Mouse (Mus musculus) B cell, adult 2 months (primary cell): ENCODE measurements at regions not wholly inside any gene's neighbourhood (a gene's known extent, or its start where the extent isn't known, plus 50 kb on each side); places are given as distances from the start of the nearest gene placed in this dataset.
A peak's percentile ranks its signal among the peaks of the same experiment; 100 is the strongest.

ENCODE experiments used
- DNase-seq, 2 experiments: peaks; one replicate each; pipeline ENCODE4 v3.0.0; 2022

- DNase-seq = peak; percentile 24 to 40
Measured at GRCm38 (mm10) chr10:8973934-8974333, 88.1 kb upstream of the Sash1 start.

GRCm38 (mm10) chr10:8972789-8973551 is 87.1 kb upstream of the Sash1 start:
- no peak for DNase-seq

- DNase-seq = no peak
Measured at GRCm38 (mm10) chr10:8970807-8971206, 84.9 kb upstream of the Sash1 start.

GRCm38 (mm10) chr10:8969586-8969985 is 83.7 kb upstream of the Sash1 start:
- DNase-seq = no peak

GRCm38 (mm10) chr10:8969016-8969415 is 83.1 kb upstream of the Sash1 start:
- no peak for DNase-seq

GRCm38 (mm10) chr10:8968276-8968923 is 82.5 kb upstream of the Sash1 start:
- no peak for DNase-seq

GRCm38 (mm10) chr10:8962921-8963320 is 77.1 kb upstream of the Sash1 start:
- DNase-seq = no peak

- no peak for DNase-seq
Measured at GRCm38 (mm10) chr10:8960964-8961675, 75.2 kb upstream of the Sash1 start.

- no peak for DNase-seq
Measured at GRCm38 (mm10) chr10:8960275-8960960, 74.5 kb upstream of the Sash1 start.

- no peak for DNase-seq
Measured at GRCm38 (mm10) chr10:8955499-8956211, 69.8 kb upstream of the Sash1 start.

GRCm38 (mm10) chr10:8954003-8954402 is 68.1 kb upstream of the Sash1 start:
- DNase-seq = no peak

- DNase-seq = no peak
Measured at GRCm38 (mm10) chr10:8952922-8953321, 67.1 kb upstream of the Sash1 start.

- no peak for DNase-seq
Measured at GRCm38 (mm10) chr10:8951937-8952336, 66.1 kb upstream of the Sash1 start.

GRCm38 (mm10) chr10:8951236-8951825 is 65.5 kb upstream of the Sash1 start:
- DNase-seq = no peak

GRCm38 (mm10) chr10:8948227-8948626 is 62.4 kb upstream of the Sash1 start:
- no peak for DNase-seq

- DNase-seq = no peak
Measured at GRCm38 (mm10) chr10:8945195-8945751, 59.4 kb upstream of the Sash1 start.

- DNase-seq = no peak
Measured at GRCm38 (mm10) chr10:8944586-8944985, 58.7 kb upstream of the Sash1 start.

GRCm38 (mm10) chr10:8943698-8944097 is 57.8 kb upstream of the Sash1 start:
- DNase-seq = no peak

GRCm38 (mm10) chr10:8942967-8943471 is 57.1 kb upstream of the Sash1 start:
- DNase-seq = no peak

GRCm38 (mm10) chr10:8936369-8936768 is 50.5 kb upstream of the Sash1 start:
- DNase-seq = no peak
